Mouse (Mus musculus): ENCODE data around the gene Ptchd1. TPM values are rescaled to one million over a fixed set of nuclear protein-coding genes. Genes with fewer than 3 reads are reported as not detected.

Ptchd1 gene
- 0.53 to 1.1 TPM (median 1.1 TPM) in 3 replicates for total RNA-seq (2017)

DNA sequence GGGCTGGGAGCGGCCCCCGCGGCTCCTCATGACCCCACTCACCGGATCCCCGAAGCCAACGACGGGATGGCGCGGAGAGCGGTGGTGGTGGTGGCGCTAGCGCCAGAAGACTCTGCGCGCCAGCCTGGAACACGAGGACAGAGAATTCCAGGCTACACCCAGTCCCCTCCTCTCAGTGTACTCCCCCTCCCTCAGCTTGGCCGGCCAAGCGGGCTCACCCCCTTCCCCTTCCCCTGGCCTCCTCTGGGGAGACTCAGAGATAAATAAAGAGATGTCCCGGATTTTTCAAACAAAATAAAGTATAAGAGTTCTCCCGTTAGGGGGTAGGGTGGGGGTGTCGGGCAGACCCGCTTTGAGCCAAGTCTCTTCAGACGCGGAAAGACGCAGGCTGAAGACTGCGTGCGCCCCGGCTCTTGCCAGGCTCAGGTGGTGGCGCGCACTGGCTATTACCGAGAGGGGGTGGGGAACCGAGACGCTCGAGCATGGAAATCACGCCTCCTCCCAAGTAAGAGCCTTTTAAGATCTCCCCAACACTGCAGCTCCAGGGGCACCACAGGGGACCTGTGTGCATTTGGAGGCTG lies at the start of gene Ptchd1:
Ptchd1 (minus strand) TSS at position 114 of the 581 bp plus-strand sequence.
- no peak for ATAC-seq (replicated peaks; ENCODE audit: insufficient number of reproducible peaks, low FRiP score, low TSS enrichment, poor library complexity, severe bottlenecking)

- no peak for ATAC-seq (replicated peaks; ENCODE audit: insufficient number of reproducible peaks, low FRiP score, low TSS enrichment, poor library complexity, severe bottlenecking)
These were observed 34.4 kb upstream of the Ptchd1 start for GRCm38 (mm10) chrX:155657971-155658370.

DNA sequence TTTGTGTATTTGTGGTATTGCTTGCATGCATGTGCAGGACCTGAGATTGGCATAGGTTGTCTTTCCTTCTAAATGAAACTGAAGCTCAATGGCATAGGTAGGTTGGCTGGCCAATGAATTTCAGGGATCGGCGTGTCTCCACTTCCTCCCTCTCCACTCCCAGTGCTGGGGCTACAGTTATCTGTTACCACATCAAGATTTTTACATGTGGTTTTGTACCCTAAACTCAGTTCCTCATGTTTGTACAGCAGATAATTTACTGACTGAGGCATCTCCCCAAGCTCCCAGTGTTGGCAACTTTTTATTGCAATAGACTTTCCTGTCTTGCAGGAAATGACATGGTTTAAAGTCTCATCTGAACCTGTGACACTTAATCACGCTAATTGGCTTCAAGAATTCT lies 22.4 kb upstream of the Ptchd1 start:
- ATAC-seq (replicated peaks; ENCODE audit: insufficient number of reproducible peaks, low FRiP score, low TSS enrichment, poor library complexity, severe bottlenecking) = no peak

- ATAC-seq (replicated peaks; ENCODE audit: insufficient number of reproducible peaks, low FRiP score, low TSS enrichment, poor library complexity, severe bottlenecking) = no peak; the same call in 1 of the 2 replicates
These were observed 20.4 kb upstream of the Ptchd1 start for GRCm38 (mm10) chrX:155643975-155644374.

DNA sequence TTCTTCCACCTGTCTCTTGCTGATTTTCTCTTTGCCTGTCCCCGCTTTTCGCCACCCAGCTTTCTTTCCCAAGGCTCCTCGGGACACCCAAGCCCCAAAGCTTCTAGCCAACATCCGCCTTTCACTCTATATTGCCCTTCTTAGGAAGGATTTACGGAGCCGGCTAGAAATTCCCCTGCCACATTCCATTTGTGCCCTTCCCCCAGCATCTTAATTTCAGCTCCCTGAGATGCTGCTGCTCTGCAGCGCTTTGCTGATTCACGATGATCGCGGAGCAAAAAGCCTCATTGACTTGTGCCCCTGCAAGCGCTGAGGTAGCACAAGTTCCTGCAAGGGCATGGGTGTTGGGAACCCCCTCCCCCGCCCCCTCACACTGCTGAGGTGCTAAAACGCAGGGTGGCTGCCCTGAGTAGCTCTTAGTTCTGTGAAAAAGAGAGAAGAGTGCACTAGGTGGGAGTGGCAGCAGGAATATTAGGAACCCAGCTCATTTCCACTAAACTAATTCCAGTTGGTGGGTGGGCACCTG lies 2.1 kb upstream of the Ptchd1 start:
- no peak for ATAC-seq (replicated peaks; ENCODE audit: insufficient number of reproducible peaks, low FRiP score, low TSS enrichment, poor library complexity, severe bottlenecking)

DNA sequence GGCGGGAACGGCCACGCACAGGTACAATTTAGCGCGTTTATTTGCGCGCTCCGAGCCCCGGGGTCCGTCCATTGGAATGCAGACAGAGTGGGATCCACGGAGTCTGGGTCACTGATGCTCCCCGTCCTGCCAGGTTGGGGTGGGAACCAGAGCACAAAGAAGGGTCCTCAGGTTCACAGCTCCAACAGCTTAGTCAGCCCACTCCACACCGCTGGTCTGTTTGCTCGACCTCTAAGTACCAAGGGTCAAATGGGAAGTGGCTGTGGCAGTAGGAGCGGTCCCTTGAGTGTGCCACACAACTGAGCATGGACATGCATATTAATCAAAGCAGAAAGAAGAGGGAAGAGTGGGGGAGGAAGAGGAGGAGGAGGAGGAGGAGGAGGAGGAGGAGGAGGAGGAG lies 1.3 kb upstream of the Ptchd1 start:
- ATAC-seq (replicated peaks; ENCODE audit: insufficient number of reproducible peaks, low FRiP score, low TSS enrichment, poor library complexity, severe bottlenecking) = no peak

GRCm38 (mm10) chrX:155624341-155624841 lies 777 bp upstream of the Ptchd1 start, which contains the start of gene Gm15155:
Gene Gm15155 (plus strand): TSS chrX:155624741.
- ATAC-seq (replicated peaks; ENCODE audit: insufficient number of reproducible peaks, low FRiP score, low TSS enrichment, poor library complexity, severe bottlenecking) = no peak

- 0 out of 2 replicates have a peak, but pooled peaks have one; percentile 9 for ATAC-seq (replicated peaks; ENCODE audit: insufficient number of reproducible peaks, low FRiP score, low TSS enrichment, poor library complexity, severe bottlenecking)
These were observed 534 bp downstream of the Ptchd1 start for GRCm38 (mm10) chrX:155622961-155623599.

GRCm38 (mm10) chrX:155622527-155622926 lies 1.1 kb downstream of the Ptchd1 start:
- peak; percentile 43 for ATAC-seq (replicated peaks; ENCODE audit: insufficient number of reproducible peaks, low FRiP score, low TSS enrichment, poor library complexity, severe bottlenecking)

GRCm38 (mm10) chrX:155601196-155601595 lies 22.4 kb downstream of the Ptchd1 start:
- no peak for ATAC-seq (replicated peaks; ENCODE audit: insufficient number of reproducible peaks, low FRiP score, low TSS enrichment, poor library complexity, severe bottlenecking)

DNA sequence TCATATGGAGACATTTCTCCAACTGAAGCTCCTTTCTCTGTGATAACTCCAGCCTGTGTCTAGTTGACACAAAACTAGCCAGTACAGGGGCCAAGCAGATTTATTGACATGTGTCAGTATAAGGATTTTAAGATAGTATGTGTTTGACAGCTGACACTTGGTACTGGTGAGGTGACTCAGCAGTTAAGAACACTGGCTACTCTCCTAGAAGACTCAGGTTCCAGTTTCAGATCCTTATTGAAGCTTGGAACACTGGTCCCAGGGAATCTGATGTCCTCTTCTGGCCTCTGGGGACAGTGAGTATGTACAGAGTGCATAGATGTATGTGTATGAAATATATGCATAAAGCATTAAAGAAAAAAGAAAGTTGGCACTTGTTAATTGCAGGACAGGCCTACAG lies 27.2 kb downstream of the Ptchd1 start:
- no peak for ATAC-seq (replicated peaks; ENCODE audit: insufficient number of reproducible peaks, low FRiP score, low TSS enrichment, poor library complexity, severe bottlenecking)

DNA sequence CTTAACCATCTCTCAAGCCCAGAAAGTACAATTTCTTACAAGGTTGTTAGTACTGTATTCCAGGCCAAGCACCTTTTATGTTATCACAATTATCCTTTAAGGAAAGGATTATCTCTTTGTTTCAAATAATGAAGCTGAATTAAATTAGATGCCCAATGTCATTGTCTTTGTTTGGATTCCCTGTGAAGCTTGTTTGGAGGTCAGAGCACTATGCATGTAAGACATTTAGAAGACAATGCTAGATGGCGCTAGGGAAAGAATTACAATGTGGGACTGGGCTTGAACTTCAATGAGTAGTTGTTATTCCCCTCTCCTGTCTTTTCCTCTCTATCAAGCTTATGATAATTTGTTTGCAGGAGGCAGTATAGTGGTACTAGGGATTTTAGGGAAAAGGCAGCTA lies 28.9 kb downstream of the Ptchd1 start:
- ATAC-seq (replicated peaks; ENCODE audit: insufficient number of reproducible peaks, low FRiP score, low TSS enrichment, poor library complexity, severe bottlenecking) = no peak

DNA sequence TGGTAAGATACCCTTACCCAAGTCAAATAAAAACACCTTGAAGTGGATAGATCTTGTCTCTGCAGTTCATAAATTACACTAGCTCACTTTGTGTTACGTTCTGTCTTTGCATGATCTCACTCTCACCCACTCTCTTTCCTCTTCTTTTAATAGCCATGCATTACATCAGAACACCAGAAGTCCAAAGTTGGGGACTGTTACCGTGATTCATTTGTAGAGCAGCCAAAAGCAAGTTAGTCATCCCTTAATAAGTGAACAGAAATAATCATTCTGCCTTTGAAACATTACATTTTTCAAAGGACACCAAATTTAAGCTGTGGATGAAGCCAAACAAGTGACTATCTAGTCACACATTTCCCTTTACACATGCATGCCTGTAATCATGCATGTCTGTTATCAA lies 31.1 kb downstream of the Ptchd1 start:
- no peak for ATAC-seq (replicated peaks; ENCODE audit: insufficient number of reproducible peaks, low FRiP score, low TSS enrichment, poor library complexity, severe bottlenecking)

DNA sequence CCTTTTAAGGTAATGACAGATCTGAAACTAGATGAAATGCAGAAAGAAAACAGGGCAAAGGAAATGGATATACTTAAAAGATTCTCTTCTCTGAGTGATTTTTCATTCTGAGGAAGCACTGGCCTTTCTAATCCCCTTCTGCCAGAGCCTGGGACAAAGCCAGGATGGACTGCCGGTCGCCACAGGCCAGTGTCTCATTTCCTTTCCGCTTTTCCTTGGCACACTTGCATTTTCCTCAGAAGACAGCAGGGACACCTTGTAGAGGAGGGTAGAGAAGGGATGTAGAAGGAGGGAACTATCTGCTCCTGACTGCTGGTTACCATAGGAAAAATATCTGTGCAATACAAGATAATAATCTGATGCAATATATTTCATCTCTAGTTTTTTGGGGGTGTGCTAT lies 32.1 kb downstream of the Ptchd1 start:
- ATAC-seq (replicated peaks; ENCODE audit: insufficient number of reproducible peaks, low FRiP score, low TSS enrichment, poor library complexity, severe bottlenecking) = no peak

- ATAC-seq (replicated peaks; ENCODE audit: insufficient number of reproducible peaks, low FRiP score, low TSS enrichment, poor library complexity, severe bottlenecking) = peak; percentile 87
These were observed 39.0 kb downstream of the Ptchd1 start for GRCm38 (mm10) chrX:155584586-155584985.

- ATAC-seq (replicated peaks; ENCODE audit: insufficient number of reproducible peaks, low FRiP score, low TSS enrichment, poor library complexity, severe bottlenecking) = no peak
These were observed 43.8 kb downstream of the Ptchd1 start for GRCm38 (mm10) chrX:155579791-155580190.

GRCm38 (mm10) chrX:155572396-155572795 lies 51.2 kb downstream of the Ptchd1 start:
- no peak for ATAC-seq (replicated peaks; ENCODE audit: insufficient number of reproducible peaks, low FRiP score, low TSS enrichment, poor library complexity, severe bottlenecking)

DNA sequence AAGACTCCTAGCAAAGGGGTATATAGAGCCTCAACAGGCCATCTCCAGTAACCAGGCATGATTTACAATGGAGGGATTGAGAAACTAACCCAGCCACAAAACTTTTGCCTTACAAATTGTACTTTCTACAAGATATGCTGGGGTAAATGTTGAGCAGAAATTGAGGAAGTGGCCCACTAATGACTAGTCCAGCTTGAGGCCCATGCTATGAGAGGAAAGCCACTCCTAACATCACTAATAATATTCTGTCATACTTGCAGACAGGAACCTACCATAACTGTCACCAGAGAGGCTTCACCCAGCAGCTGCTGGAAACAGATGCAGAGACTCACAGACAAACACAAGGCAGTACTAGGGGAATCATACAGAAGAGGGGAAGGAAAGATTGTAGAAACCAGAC lies 79.8 kb downstream of the Ptchd1 start:
- ATAC-seq (replicated peaks; ENCODE audit: insufficient number of reproducible peaks, low FRiP score, low TSS enrichment, poor library complexity, severe bottlenecking) = 0 out of 2 replicates have a peak, but pooled peaks have one; percentile 59
